In genomic region chr6:121011709-121012108, GRCm38 (mm10) we compare ENCODE assay signal across 27 mouse cellular contexts.
DNase-seq lines count a peak whose midpoint lies in the region; ATAC-seq and TF ChIP-seq lines count a peak whose summit lies in the region.
"Had no signal": no experiment of that assay in that cellular context is flagged by ENCODE, and none has a peak within 500 bp of the region (broad histone marks: within the 10 kb centered on the region; RNA-seq: fewer than 3 reads in every experiment).

No protein-coding gene starts in this region.

- H3K27ac ChIP-seq in kidney, embryonic 16.5 days (ENCODE audit: low read length) = no peak overlapping the region
- H3K27ac ChIP-seq in lung, embryonic 14.5 days (ENCODE audit: low read depth) = peak overlapping the region; percentile 83
- no peak overlapping the region for H3K27ac ChIP-seq in stomach, embryonic 15.5 days
- no peak overlapping the region for H3K27ac ChIP-seq in forebrain, embryonic 11.5 days (ENCODE audit: low read depth, low read length)
- H3K27ac ChIP-seq: embryonic facial prominence, embryonic 12.5 days; forebrain, embryonic 12.5 days; layer of hippocampus, adult 2 months; neural tube, embryonic 12.5 days had no signal

- TF ChIP-seq CTCF in lung, embryonic 14.5 days (IDR thresholded peaks at IDR 0.05; ENCODE audit: low read depth) = no peak

- 64% methylated on average over 11 of the region's 11 CpGs for WGBS in kidney, embryonic 16.5 days
- WGBS in lung, embryonic 14.5 days = 49% methylated on average over 11 of the region's 11 CpGs
- WGBS in stomach, embryonic 15.5 days = 46% methylated on average over 11 of the region's 11 CpGs
- 94% methylated on average over 11 of the region's 11 CpGs for WGBS in forebrain, embryonic 11.5 days

- H3K4me3 ChIP-seq in kidney, embryonic 16.5 days (ENCODE audit: low read length) = no peak overlapping the region
- H3K4me3 ChIP-seq in lung, embryonic 14.5 days (ENCODE audit: low read depth, low read length) = no peak overlapping the region
- H3K4me3 ChIP-seq in stomach, embryonic 15.5 days (replicated peaks) = no peak overlapping the region
- H3K4me3 ChIP-seq in forebrain, embryonic 11.5 days (ENCODE audit: low read depth, low read length) = no peak overlapping the region
- H3K4me3 ChIP-seq: embryonic facial prominence, embryonic 12.5 days; forebrain, embryonic 12.5 days; heart, embryonic 12.5 days; layer of hippocampus, adult 2 months; megakaryocyte, embryonic 14.5 days; neural tube, embryonic 12.5 days had no signal

- peaks cover 23% of the 10 kb centered on the region; the same call in 1 of the 2 replicates for H3K36me3 ChIP-seq in kidney, embryonic 16.5 days (ENCODE audit: insufficient read depth, low read length)
- H3K36me3 ChIP-seq in lung, embryonic 14.5 days (ENCODE audit: insufficient read depth) = peaks cover 38% of the 10 kb centered on the region
- no peaks in the 10 kb centered on the region for H3K36me3 ChIP-seq in stomach, embryonic 15.5 days
- no peaks in the 10 kb centered on the region for H3K36me3 ChIP-seq in forebrain, embryonic 11.5 days (ENCODE audit: control insufficient read depth, insufficient read depth, low read length)

- DNase-seq in kidney, adult 9 months = no peak
- DNase-seq in lung, embryonic 14.5 days = peak; percentile 93
- peak; percentile 87 for DNase-seq in lung, postnatal 10 days
- DNase-seq in neural tube, embryonic 10.5 days (ENCODE audit: extremely low spot score, low spot score) = no peak
- no peak for DNase-seq in forebrain, embryonic 11.5 days (ENCODE audit: low spot score)
- DNase-seq: adrenal gland, postnatal 36 days; cerebellum, adult 9-10 months; gastrocnemius, postnatal 25 days; heart, adult 18-20 months; heart, postnatal 10 days; layer of hippocampus, postnatal 36 days; midbrain, embryonic 14.5 days; retina, postnatal 1 day; right cerebral cortex, postnatal 25 days; spleen, adult 18-20 months; thymus, adult 2 months; thymus, postnatal 4 days had no signal

- no peak overlapping the region for H3K4me2 ChIP-seq in kidney, embryonic 16.5 days (replicated peaks; ENCODE audit: low read depth, low read length)
- no peak overlapping the region for H3K4me2 ChIP-seq in lung, embryonic 14.5 days
- H3K4me2 ChIP-seq in stomach, embryonic 15.5 days = no peak overlapping the region
- H3K4me2 ChIP-seq in forebrain, embryonic 11.5 days (ENCODE audit: low read depth, low read length, severe bottlenecking) = no peak overlapping the region
- H3K4me2 ChIP-seq: embryonic facial prominence, embryonic 12.5 days; forebrain, embryonic 12.5 days; heart, embryonic 12.5 days; neural tube, embryonic 12.5 days had no signal

- H3K9me3 ChIP-seq in kidney, embryonic 16.5 days (ENCODE audit: low read length) = no peaks in the 10 kb centered on the region
- no peaks in the 10 kb centered on the region for H3K9me3 ChIP-seq in lung, embryonic 14.5 days (ENCODE audit: low read depth, low read length)
- no peaks in the 10 kb centered on the region for H3K9me3 ChIP-seq in stomach, embryonic 15.5 days
- H3K9me3 ChIP-seq in forebrain, embryonic 11.5 days (ENCODE audit: control insufficient read depth, low read length) = no peaks in the 10 kb centered on the region
- H3K9me3 ChIP-seq: embryonic facial prominence, embryonic 12.5 days; forebrain, embryonic 12.5 days; heart, embryonic 12.5 days; megakaryocyte, embryonic 14.5 days; neural tube, embryonic 12.5 days had no signal

- H3K4me1 ChIP-seq in kidney, embryonic 16.5 days (ENCODE audit: insufficient read depth, low read length) = no peaks in the 10 kb centered on the region; the same call in 1 of the 2 replicates
- peaks cover 5% of the 10 kb centered on the region; the same call in 1 of the 2 replicates for H3K4me1 ChIP-seq in lung, embryonic 14.5 days (ENCODE audit: insufficient read depth)
- H3K4me1 ChIP-seq in stomach, embryonic 15.5 days = 0 out of 2 replicates have a peak, but pooled peaks cover 5% of the 10 kb centered on the region
- H3K4me1 ChIP-seq in forebrain, embryonic 11.5 days (replicated peaks; ENCODE audit: control insufficient read depth, insufficient read depth, low read length) = no peaks in the 10 kb centered on the region
- H3K4me1 ChIP-seq: embryonic facial prominence, embryonic 12.5 days; forebrain, embryonic 12.5 days; neural tube, embryonic 12.5 days had no signal

- no peaks in the 10 kb centered on the region for H3K27me3 ChIP-seq in kidney, embryonic 16.5 days (ENCODE audit: insufficient read depth, low read length)
- no peaks in the 10 kb centered on the region for H3K27me3 ChIP-seq in lung, embryonic 14.5 days (ENCODE audit: insufficient read depth, low read length)
- H3K27me3 ChIP-seq in stomach, embryonic 15.5 days (replicated peaks) = no peaks in the 10 kb centered on the region
- H3K27me3 ChIP-seq in forebrain, embryonic 11.5 days (ENCODE audit: control insufficient read depth, insufficient read depth, low read length) = no peaks in the 10 kb centered on the region
- H3K27me3 ChIP-seq: embryonic facial prominence, embryonic 12.5 days; forebrain, embryonic 12.5 days; heart, embryonic 12.5 days; megakaryocyte, embryonic 14.5 days; neural tube, embryonic 12.5 days had no signal

- peak; percentile 43; the same call in 1 of the 2 replicates for ATAC-seq in kidney, embryonic 16.5 days (ENCODE audit: low FRiP score, low TSS enrichment)
- peak; percentile 93 for ATAC-seq in lung, embryonic 14.5 days (ENCODE audit: insufficient read depth)
- ATAC-seq in stomach, embryonic 15.5 days (ENCODE audit: insufficient read depth, low FRiP score, low read depth) = peak; percentile 66
- no peak for ATAC-seq in forebrain, embryonic 11.5 days (replicated peaks; ENCODE audit: low FRiP score)
- ATAC-seq: CD4-positive, CD25-positive, alpha-beta regulatory T cell, adult 4 months; intestine, postnatal 0 days had no signal

- H3K9ac ChIP-seq in kidney, embryonic 16.5 days (replicated peaks; ENCODE audit: low read length) = no peak overlapping the region
- no peak overlapping the region for H3K9ac ChIP-seq in lung, embryonic 14.5 days
- no peak overlapping the region for H3K9ac ChIP-seq in stomach, embryonic 15.5 days
- no peak overlapping the region for H3K9ac ChIP-seq in forebrain, embryonic 11.5 days (ENCODE audit: low read length)
- H3K9ac ChIP-seq: embryonic facial prominence, embryonic 12.5 days; forebrain, embryonic 12.5 days; heart, embryonic 12.5 days; neural tube, embryonic 12.5 days had no signal

Comparison
In these comparisons a context has a peak if more than half of its experiments do, and no peak if none do; other contexts are left out.
1. DNase-seq: peak in lung, embryonic 14.5 days (single experiment) and lung, postnatal 10 days (single experiment); none in kidney, adult 9 months (single experiment), neural tube, embryonic 10.5 days (single experiment) and forebrain, embryonic 11.5 days (single experiment).